ENCODE assay signal across 20 mouse cellular contexts in the genomic region with DNA sequence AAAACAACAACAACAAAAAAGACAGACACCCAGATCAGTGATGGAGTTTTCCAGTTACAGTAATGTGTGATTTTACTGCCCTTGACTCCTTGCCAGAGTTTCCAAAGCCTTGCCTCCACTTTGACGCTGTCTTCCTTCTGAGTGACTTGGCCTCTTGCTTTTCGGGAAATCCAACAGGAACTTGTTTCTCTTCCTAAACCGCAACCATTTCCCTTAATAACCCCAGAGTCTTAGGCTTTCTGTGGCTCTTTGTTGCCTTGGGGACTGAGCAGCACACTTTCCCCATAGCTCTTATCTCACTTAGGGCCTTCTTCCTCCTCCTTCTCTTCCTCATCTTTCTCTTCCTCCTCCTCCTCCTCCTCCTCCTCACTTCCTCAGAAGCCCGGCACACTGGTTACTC. TPM values are rescaled to one million over a fixed set of nuclear protein-coding genes. Genes with fewer than 3 reads are reported as not detected.
A peak's percentile ranks its signal among the peaks of the same experiment; 100 is the strongest.
DNase-seq lines count a peak whose midpoint lies in the region; ATAC-seq and TF ChIP-seq lines count a peak whose summit lies in the region.
"Had no signal": no experiment of that assay in that cellular context is flagged by ENCODE, and none has a peak within 500 bp of the region (broad histone marks: within the 10 kb centered on the region; RNA-seq: fewer than 3 reads in every experiment).

No protein-coding gene starts in this region.

- H3K27me3 ChIP-seq in kidney, postnatal 0 days (ENCODE audit: insufficient read depth, low read length): no peaks in the 10 kb centered on the region
- H3K27me3 ChIP-seq in lung, embryonic 14.5 days (ENCODE audit: insufficient read depth, low read length): no peaks in the 10 kb centered on the region
- no peaks in the 10 kb centered on the region for H3K27me3 ChIP-seq in intestine, postnatal 0 days (replicated peaks; ENCODE audit: control insufficient read depth, insufficient read depth, low read length)
- H3K27me3 ChIP-seq: CH12.LX; forebrain, embryonic 13.5 days; heart, embryonic 13.5 days; hindbrain, embryonic 12.5 days had no signal

- ATAC-seq in kidney, postnatal 0 days (replicated peaks; ENCODE audit: low FRiP score, low read depth): no peak
- no peak for ATAC-seq in lung, embryonic 14.5 days (ENCODE audit: insufficient read depth)
- peak; percentile 73 for ATAC-seq in granulocyte monocyte progenitor cell, adult 5-6 weeks (replicated peaks; ENCODE audit: poor library complexity, severe bottlenecking)
- 0 out of 2 replicates have a peak, but pooled peaks have one; percentile 15 for ATAC-seq in megakaryocyte, adult 5-6 weeks (ENCODE audit: poor library complexity, severe bottlenecking)
- no peak for ATAC-seq in intestine, postnatal 0 days
- ATAC-seq: forebrain, embryonic 13.5 days; hindbrain, embryonic 16.5 days had no signal

- 39% methylated on average over 4 of the region's 4 CpGs for WGBS in kidney, postnatal 0 days
- 61% methylated on average over 4 of the region's 4 CpGs for WGBS in lung, embryonic 14.5 days
- 62% methylated on average over 4 of the region's 4 CpGs for WGBS in intestine, postnatal 0 days

- no peak overlapping the region for H3K27ac ChIP-seq in kidney, postnatal 0 days
- no peak overlapping the region for H3K27ac ChIP-seq in lung, embryonic 14.5 days (ENCODE audit: low read depth)
- H3K27ac ChIP-seq in intestine, postnatal 0 days (ENCODE audit: low read depth, low read length): no peak overlapping the region
- H3K27ac ChIP-seq: embryonic facial prominence, embryonic 10.5 days; forebrain, embryonic 13.5 days; heart, embryonic 13.5 days; hindbrain, embryonic 12.5 days had no signal

- H3K36me3 ChIP-seq in kidney, postnatal 0 days (ENCODE audit: insufficient read depth, low read length): no peaks in the 10 kb centered on the region
- no peaks in the 10 kb centered on the region for H3K36me3 ChIP-seq in lung, embryonic 14.5 days (ENCODE audit: insufficient read depth)
- H3K36me3 ChIP-seq in intestine, postnatal 0 days (ENCODE audit: control insufficient read depth, insufficient read depth): no peaks in the 10 kb centered on the region
- H3K36me3 ChIP-seq: heart, embryonic 13.5 days had no signal

- H3K9me3 ChIP-seq in kidney, postnatal 0 days (replicated peaks; ENCODE audit: low read length): no peaks in the 10 kb centered on the region
- no peaks in the 10 kb centered on the region for H3K9me3 ChIP-seq in lung, embryonic 14.5 days (ENCODE audit: low read depth, low read length)
- H3K9me3 ChIP-seq in intestine, postnatal 0 days (ENCODE audit: control insufficient read depth): no peaks in the 10 kb centered on the region
- H3K9me3 ChIP-seq: forebrain, embryonic 13.5 days; heart, embryonic 13.5 days; hindbrain, embryonic 12.5 days had no signal

- no peak for TF ChIP-seq CTCF in kidney, postnatal 0 days (IDR thresholded peaks at IDR 0.05; ENCODE audit: low read depth)
- no peak for TF ChIP-seq CTCF in lung, embryonic 14.5 days (IDR thresholded peaks at IDR 0.05; ENCODE audit: low read depth)
- TF ChIP-seq CTCF in intestine, postnatal 0 days (IDR thresholded peaks at IDR 0.05; ENCODE audit: low read depth): no peak

- peak; percentile 69 for DNase-seq in kidney, postnatal 0 days (ENCODE audit: low spot score)
- no peak for DNase-seq in kidney, adult 11 months
- peak; percentile 45 for DNase-seq in lung, embryonic 14.5 days
- DNase-seq in lung, postnatal 25 days (ENCODE audit: low spot score): no peak
- DNase-seq in layer of hippocampus, adult 9-10 months (ENCODE audit: low spot score): no peak
- DNase-seq: adrenal gland, adult 2 months; adrenal gland, postnatal 25 days; cerebellum, adult 18-20 months; cerebellum, adult 9-11 months; cerebellum, postnatal 36 days; heart, postnatal 36 days had no signal

- H3K9ac ChIP-seq in kidney, postnatal 0 days (ENCODE audit: low read depth, low read length): no peak overlapping the region
- H3K9ac ChIP-seq in lung, embryonic 14.5 days: no peak overlapping the region
- H3K9ac ChIP-seq in intestine, postnatal 0 days (ENCODE audit: low read depth, low read length): no peak overlapping the region
- H3K9ac ChIP-seq: forebrain, embryonic 13.5 days; heart, embryonic 13.5 days; hindbrain, embryonic 12.5 days had no signal

- no peak overlapping the region for H3K4me2 ChIP-seq in kidney, postnatal 0 days (ENCODE audit: low read length)
- H3K4me2 ChIP-seq in lung, embryonic 14.5 days: no peak overlapping the region
- H3K4me2 ChIP-seq in intestine, postnatal 0 days (replicated peaks; ENCODE audit: low read depth): no peak overlapping the region
- H3K4me2 ChIP-seq: forebrain, embryonic 13.5 days; heart, embryonic 13.5 days; hindbrain, embryonic 12.5 days had no signal

- H3K4me3 ChIP-seq in kidney, postnatal 0 days (replicated peaks; ENCODE audit: low read depth, low read length): no peak overlapping the region
- H3K4me3 ChIP-seq in lung, embryonic 14.5 days (ENCODE audit: low read depth, low read length): no peak overlapping the region
- no peak overlapping the region for H3K4me3 ChIP-seq in intestine, postnatal 0 days (ENCODE audit: low read depth, low read length)
- H3K4me3 ChIP-seq: embryonic facial prominence, embryonic 10.5 days; forebrain, embryonic 13.5 days; heart, embryonic 13.5 days; hindbrain, embryonic 12.5 days had no signal

- no peaks in the 10 kb centered on the region for H3K4me1 ChIP-seq in kidney, postnatal 0 days (replicated peaks; ENCODE audit: insufficient read depth, low read length)
- no peaks in the 10 kb centered on the region for H3K4me1 ChIP-seq in lung, embryonic 14.5 days (ENCODE audit: insufficient read depth)
- H3K4me1 ChIP-seq in intestine, postnatal 0 days (replicated peaks; ENCODE audit: control insufficient read depth, insufficient read depth, low read length): no peaks in the 10 kb centered on the region; the same call in 1 of the 2 replicates
- H3K4me1 ChIP-seq: embryonic facial prominence, embryonic 10.5 days; forebrain, embryonic 13.5 days; heart, embryonic 13.5 days; hindbrain, embryonic 12.5 days had no signal

RNA-seq across cellular contexts. Expression of a gene that starts 19.1 kb away (rescaled TPM):
- 6.8 and 8.1 TPM in 2 replicates for polyA plus RNA-seq in kidney, postnatal 0 days (2015; fragmentation: Nextera tagmentation; extraction: Ambion mirVana)
- 11.2 and 14.8 TPM in 2 replicates for polyA plus RNA-seq in lung, embryonic 14.5 days (2014; fragmentation: Nextera tagmentation; extraction: Ambion mirVana)
- 0.17 and 6.0 TPM in 2 replicates for total RNA-seq in granulocyte monocyte progenitor cell, adult 5-6 weeks (2014; fragmentation: Nextera tagmentation)
- total RNA-seq in granulocyte monocyte progenitor cell, adult 5-6 weeks (2017): 0.10 and 0.52 TPM in 2 replicates
- total RNA-seq in megakaryocyte, adult 5-6 weeks (2015): 0.87 and 1.6 TPM in 2 replicates
- total RNA-seq in megakaryocyte, adult 5-6 weeks (2017): 0.15 and 1.1 TPM in 2 replicates
- 15.3 and 18.1 TPM in 2 replicates for polyA plus RNA-seq in intestine, postnatal 0 days (2015; fragmentation: Nextera tagmentation; extraction: Ambion mirVana)

Comparison
In these comparisons a context has a peak if more than half of its experiments do, and no peak if none do; other contexts are left out.
1. DNase-seq: peak in kidney, postnatal 0 days (single experiment) and lung, embryonic 14.5 days (single experiment); none in kidney, adult 11 months (single experiment), lung, postnatal 25 days (single experiment) and layer of hippocampus, adult 9-10 months (single experiment).
2. ATAC-seq: peak in granulocyte monocyte progenitor cell, adult 5-6 weeks (single experiment) and megakaryocyte, adult 5-6 weeks (single experiment); none in kidney, postnatal 0 days (single experiment), lung, embryonic 14.5 days (single experiment) and intestine, postnatal 0 days (single experiment).